Comparison of ENCODE assay signal across 12 mouse cellular contexts in the genomic region with DNA sequence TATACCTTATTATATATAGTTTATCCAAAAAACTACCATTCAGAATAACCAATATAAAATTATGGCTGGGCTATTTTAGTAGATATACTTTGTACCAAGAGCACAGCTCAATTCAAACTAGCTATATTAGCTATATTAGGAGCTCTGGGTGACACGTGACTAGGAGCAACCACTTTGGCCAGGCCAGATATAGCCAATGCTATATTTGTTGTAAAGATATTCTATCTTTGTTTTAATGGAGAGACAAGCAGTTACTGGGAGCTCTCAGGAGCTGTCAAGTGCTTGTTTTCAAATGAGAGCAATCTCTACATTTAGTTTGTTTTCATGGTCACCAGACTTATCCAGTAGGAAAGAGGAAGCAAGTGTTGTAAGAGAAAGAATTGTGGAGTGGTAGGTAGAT.
"Had no signal": no experiment of that assay in that cellular context is flagged by ENCODE, and none has a peak within 500 bp of the region (broad histone marks: within the 10 kb centered on the region; RNA-seq: fewer than 3 reads in every experiment).

No protein-coding gene starts in this region.

- H3K9ac ChIP-seq: liver, embryonic 13.5 days had no signal

- H3K4me2 ChIP-seq: liver, embryonic 13.5 days; midbrain, embryonic 11.5 days had no signal

- H3K4me3 ChIP-seq: left cerebral cortex, adult 2 months; liver, embryonic 13.5 days had no signal

- H3K9me3 ChIP-seq: liver, embryonic 13.5 days had no signal

- H3K27ac ChIP-seq: left cerebral cortex, adult 2 months; liver, embryonic 13.5 days had no signal

- H3K36me3 ChIP-seq: liver, embryonic 13.5 days had no signal

- DNase-seq: kidney, postnatal 10 days; kidney, postnatal 36 days; layer of hippocampus, postnatal 36 days; liver, embryonic 13.5 days; lung, adult 2 months; lung, postnatal 14 days; lung, postnatal 4 days; midbrain, embryonic 14.5 days; thymus, adult 18-20 months; thymus, postnatal 36 days had no signal

- H3K27me3 ChIP-seq: liver, embryonic 13.5 days had no signal
